Mouse (Mus musculus): Measurements from ENCODE around the gene Hist3h2ba.

The Hist3h2ba gene

GRCm38 (mm10) chr11:58948542-58949479 is at the start of gene Hist3h2ba:
Hist3h2ba (plus strand) TSS chr11:58948920.
- DNase-seq (ENCODE audit: low spot score): peak; percentile 85

- DNase-seq (ENCODE audit: low spot score): no peak
Observed at GRCm38 (mm10) chr11:58901080-58901479, 47.6 kb upstream of the Hist3h2ba start.

- peak; percentile 94 for DNase-seq (ENCODE audit: low spot score)
Observed at GRCm38 (mm10) chr11:58903511-58904409, 45.0 kb upstream of the Hist3h2ba start, which contains the start of gene Zfp39. Zfp39 (minus strand) TSS chr11:58904225.

- no peak for DNase-seq (ENCODE audit: low spot score)
Observed at GRCm38 (mm10) chr11:58904410-58904718, 44.4 kb upstream of the Hist3h2ba start.

- peak; percentile 43 for DNase-seq (ENCODE audit: low spot score)
Observed at GRCm38 (mm10) chr11:58904838-58905237, 43.9 kb upstream of the Hist3h2ba start.

- DNase-seq (ENCODE audit: low spot score): no peak
Observed at GRCm38 (mm10) chr11:58913776-58914175, 34.9 kb upstream of the Hist3h2ba start.

- DNase-seq (ENCODE audit: low spot score): peak; percentile 54
Observed at GRCm38 (mm10) chr11:58914461-58915028, 34.2 kb upstream of the Hist3h2ba start.

- DNase-seq (ENCODE audit: low spot score): peak; percentile 65
Observed at GRCm38 (mm10) chr11:58916879-58917744, 31.6 kb upstream of the Hist3h2ba start.

GRCm38 (mm10) chr11:58917745-58918366 is 30.9 kb upstream of the Hist3h2ba start, which contains the start of gene Btnl10:
Btnl10 (plus strand) TSS chr11:58917908.
- no peak for DNase-seq (ENCODE audit: low spot score)

- DNase-seq (ENCODE audit: low spot score): no peak
Observed at GRCm38 (mm10) chr11:58918759-58919158, 30.0 kb upstream of the Hist3h2ba start.

- DNase-seq (ENCODE audit: low spot score): no peak
Observed at GRCm38 (mm10) chr11:58922420-58922819, 26.3 kb upstream of the Hist3h2ba start.

GRCm38 (mm10) chr11:58926651-58927050 is 22.1 kb upstream of the Hist3h2ba start:
- no peak for DNase-seq (ENCODE audit: low spot score)

GRCm38 (mm10) chr11:58927053-58927452 is 21.7 kb upstream of the Hist3h2ba start:
- DNase-seq (ENCODE audit: low spot score): no peak

- peak; percentile 84 for DNase-seq (ENCODE audit: low spot score)
Observed at GRCm38 (mm10) chr11:58927790-58928651, 20.7 kb upstream of the Hist3h2ba start.

- no peak for DNase-seq (ENCODE audit: low spot score)
Observed at GRCm38 (mm10) chr11:58929055-58929454, 19.7 kb upstream of the Hist3h2ba start.

- DNase-seq (ENCODE audit: low spot score): no peak
Observed at GRCm38 (mm10) chr11:58929641-58930040, 19.1 kb upstream of the Hist3h2ba start.

- DNase-seq (ENCODE audit: low spot score): no peak
Observed at GRCm38 (mm10) chr11:58930254-58930653, 18.5 kb upstream of the Hist3h2ba start.

- DNase-seq (ENCODE audit: low spot score): no peak
Observed at GRCm38 (mm10) chr11:58931576-58931975, 17.1 kb upstream of the Hist3h2ba start.

- DNase-seq (ENCODE audit: low spot score): peak; percentile 72
Observed at GRCm38 (mm10) chr11:58937909-58938308, 10.8 kb upstream of the Hist3h2ba start.
